Mouse (Mus musculus): ENCODE data around the gene Selplg.

Selplg gene

DNA sequence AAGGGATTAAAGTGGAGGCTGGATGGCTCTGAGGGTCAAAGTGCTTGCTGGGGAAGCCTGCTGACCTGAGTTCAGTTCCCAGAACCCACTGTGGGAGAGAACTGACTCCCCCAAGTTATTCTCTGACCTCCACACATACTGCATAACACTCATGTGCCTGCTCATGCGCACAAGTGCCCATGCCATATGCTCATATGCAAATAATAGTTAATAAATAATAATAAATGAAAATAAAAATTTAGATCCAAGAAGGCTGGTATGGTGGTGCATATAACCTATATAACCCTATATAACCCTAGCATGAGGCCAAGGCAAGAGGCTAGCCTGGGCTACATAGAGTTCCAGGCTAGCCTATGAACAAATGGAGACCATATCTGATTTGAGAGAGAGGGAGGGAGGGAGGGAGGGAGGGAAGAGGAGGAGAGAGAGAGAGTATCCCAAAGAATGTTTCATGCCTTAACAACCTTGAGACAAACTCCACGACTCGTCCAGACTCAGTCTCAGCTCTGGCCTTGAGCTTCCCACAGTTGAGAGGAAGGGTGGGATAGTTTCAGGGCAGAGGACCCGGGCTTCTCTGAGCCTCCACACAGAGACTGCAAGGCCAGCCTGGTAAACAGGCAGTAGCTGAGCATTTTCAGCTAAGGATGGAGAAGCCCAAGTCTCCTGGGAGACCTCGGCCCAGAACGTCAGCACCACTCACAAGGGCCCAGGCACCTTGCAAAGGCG lies 2.7 kb downstream of the Selplg start:
- in situ Hi-C loops (cut with MboI; ENCODE audit: low sequenced_read_pairs): loop anchor here (25.0 kb wide), 1 partner anchor 242 kb away; no protein-coding TSS in a partner anchor

DNA sequence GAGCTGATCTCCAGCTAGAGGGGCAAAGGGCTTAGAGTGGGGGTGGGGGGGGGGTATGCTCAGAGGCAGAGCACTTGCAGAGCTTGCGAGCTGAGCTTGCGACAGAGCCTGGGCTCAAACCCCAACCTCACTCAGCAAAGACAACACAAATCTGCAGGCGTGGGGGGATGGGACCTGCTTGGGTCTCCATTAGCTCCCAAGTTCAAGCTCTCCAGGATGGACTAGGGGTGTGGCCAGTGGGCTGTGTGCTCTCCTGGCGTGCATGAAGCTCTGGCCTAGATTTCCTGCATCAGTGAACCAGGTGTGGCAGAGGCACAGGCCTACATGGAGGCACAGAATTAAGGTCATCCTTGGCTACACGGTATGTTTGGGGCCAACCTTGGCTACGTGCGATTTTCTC lies 4.0 kb downstream of the Selplg start:
- in situ Hi-C loops (cut with MboI; ENCODE audit: low sequenced_read_pairs): loop anchor here (25.0 kb wide), 1 partner anchor 241 kb away; no protein-coding TSS in a partner anchor

DNA sequence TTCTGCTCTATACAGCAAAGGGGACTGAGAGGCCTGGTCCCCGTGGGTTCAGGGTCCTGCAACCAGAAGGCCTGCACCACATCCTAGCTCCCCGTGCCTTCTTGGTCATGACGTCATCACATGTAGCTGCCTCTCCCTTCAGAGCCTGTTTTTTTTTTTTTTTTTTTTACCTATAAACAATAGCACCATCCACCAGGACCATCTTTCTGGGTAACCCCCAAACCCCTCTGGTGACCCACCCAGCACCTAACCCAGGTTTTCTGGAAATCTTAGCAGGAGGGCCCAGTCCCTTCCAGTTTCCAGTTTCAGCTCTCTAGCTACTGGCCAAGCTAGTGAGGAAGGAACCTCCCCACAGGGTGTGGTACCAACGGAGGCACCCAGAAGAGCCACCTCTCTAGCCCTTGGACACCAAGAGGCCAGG lies 4.4 kb downstream of the Selplg start:
- in situ Hi-C loops (cut with MboI; ENCODE audit: low sequenced_read_pairs): loop anchor here (25.0 kb wide), 1 partner anchor 241 kb away; no protein-coding TSS in a partner anchor

DNA sequence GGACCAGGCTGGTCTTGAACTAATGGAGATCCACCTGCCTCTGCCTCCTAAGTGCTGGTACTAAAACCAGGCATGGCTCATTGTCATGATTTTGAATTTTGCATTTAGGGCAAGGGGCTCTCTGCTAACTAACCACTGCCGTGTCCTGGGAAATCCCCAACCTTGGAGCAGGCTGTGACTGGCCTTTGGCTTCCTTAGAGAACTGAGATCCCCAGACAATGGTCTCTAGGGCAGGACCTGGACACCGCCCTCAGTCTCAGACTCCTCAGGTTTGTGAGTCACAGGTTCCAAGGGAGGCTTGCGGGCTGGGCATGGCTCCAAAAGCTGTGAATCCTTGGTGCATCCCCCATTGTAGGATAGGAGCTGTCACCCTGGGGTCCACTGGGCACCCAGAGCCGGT lies 5.8 kb downstream of the Selplg start:
- in situ Hi-C loops (cut with MboI; ENCODE audit: low sequenced_read_pairs): loop anchor here (25.0 kb wide), 1 partner anchor 239 kb away; no protein-coding TSS in a partner anchor

DNA sequence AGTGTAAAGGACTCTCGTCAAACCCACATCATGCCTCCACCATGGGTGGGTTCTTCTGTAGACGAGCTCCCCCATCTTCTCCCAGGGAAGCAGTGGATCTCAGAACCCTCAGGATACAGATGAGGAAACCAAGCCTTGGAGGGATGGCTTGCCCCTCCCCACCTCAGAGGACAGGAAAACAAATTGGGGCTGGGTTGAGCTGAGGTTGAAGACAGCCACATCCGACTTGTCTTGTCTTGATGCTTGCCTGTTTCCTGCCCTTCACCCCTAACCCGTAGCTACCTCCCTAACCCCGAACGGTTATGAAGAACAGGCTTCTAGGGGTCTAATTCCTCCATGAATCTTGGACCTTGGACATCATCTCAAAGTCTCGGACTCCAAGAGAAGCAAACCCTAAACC lies 6.9 kb downstream of the Selplg start:
- in situ Hi-C loops (cut with MboI; ENCODE audit: low sequenced_read_pairs): loop anchor here (25.0 kb wide), 1 partner anchor 238 kb away; no protein-coding TSS in a partner anchor

DNA sequence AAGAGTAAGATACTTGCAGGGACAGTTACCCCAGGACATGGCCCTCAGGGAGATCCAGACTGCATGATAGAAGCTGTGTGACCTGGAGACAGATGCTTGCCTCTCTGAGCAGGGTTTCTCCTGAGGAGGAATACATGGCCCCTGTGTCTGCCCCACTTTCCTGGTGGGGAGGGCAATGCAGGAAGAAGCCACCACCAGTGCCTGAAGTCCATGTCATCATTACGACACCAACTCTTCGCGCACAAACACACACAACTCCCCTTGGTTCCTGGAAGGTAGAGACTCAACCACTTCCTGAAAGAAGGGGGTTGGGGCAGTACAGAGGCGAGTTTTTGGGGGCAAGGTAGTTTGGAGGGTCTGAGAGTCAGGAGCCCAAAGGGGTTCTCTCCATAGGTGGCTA lies 8.2 kb downstream of the Selplg start:
- in situ Hi-C loops (cut with MboI; ENCODE audit: low sequenced_read_pairs): loop anchor here (25.0 kb wide), 1 partner anchor 462 kb away; the partner anchor contains the start of gene Aym1

DNA sequence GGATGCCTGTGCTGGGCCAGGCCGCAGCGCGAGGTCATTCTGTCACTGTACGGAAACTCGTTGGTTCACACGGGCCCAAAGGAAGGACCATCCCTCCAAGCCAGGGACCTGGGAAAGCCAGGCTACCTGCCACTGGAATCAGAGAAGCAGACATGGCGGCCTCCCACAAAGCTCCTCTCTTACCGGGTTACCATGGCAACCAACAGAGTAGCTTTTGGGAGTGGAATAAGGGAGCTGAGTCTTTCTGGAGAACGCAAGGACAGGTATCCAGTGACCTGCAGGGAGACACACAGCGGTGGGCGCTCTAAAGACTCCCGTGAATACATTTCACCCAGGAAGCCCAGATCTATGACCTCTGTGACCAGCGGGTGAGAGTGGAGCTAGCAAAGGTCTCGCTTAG lies 13.9 kb downstream of the Selplg start:
- in situ Hi-C loops (cut with MboI; ENCODE audit: low sequenced_read_pairs): loop anchor here (25.0 kb wide), 1 partner anchor 456 kb away; the partner anchor contains the start of gene Aym1

DNA sequence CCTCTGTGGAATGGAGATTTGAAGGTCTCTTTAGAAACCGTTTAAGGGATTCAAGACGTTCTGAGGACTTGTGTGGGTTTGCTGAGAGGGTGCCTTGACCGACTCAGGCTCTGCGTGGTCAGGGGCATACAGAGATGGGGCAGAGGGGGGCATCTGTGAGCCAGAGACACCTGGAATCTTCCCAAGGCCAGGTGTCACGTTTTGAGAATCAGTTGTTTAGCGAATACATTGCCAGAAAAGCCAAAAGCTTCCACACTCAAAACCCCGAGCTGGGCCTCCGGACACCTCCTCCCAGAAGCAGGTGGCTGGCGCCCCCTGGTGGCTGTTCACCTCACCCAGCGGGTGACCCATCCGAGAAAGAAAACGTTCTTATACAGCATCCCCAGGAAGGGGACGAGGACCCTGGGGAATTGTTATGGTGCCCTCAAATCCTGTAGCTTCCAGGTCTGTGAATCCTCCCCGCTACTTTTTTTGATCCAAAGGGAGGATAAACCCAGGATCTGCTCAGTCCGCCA lies 16.7 kb downstream of the Selplg start:
- in situ Hi-C loops (cut with MboI; ENCODE audit: low sequenced_read_pairs): loop anchor here (25.0 kb wide), 1 partner anchor 453 kb away; the partner anchor contains the start of gene Aym1

DNA sequence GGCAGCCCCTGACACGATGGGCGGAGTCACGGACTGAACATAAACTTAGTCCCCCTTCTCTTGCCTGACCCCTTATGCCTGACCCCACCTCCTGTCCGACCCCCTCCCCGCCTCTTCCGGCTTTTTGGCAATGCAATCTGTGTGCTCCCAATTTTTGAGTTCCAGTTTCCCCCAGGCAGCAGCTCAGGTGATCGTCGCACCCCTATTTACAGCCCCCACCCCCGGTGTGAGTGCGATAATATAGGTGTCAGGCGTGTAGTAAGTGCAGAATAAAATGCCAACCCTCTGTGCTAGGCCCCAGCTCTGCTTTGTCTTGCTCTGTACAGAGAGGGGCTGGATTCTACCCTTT lies 17.4 kb downstream of the Selplg start:
- in situ Hi-C loops (cut with MboI; ENCODE audit: low sequenced_read_pairs): loop anchor here (25.0 kb wide), 1 partner anchor 453 kb away; the partner anchor contains the start of gene Aym1

DNA sequence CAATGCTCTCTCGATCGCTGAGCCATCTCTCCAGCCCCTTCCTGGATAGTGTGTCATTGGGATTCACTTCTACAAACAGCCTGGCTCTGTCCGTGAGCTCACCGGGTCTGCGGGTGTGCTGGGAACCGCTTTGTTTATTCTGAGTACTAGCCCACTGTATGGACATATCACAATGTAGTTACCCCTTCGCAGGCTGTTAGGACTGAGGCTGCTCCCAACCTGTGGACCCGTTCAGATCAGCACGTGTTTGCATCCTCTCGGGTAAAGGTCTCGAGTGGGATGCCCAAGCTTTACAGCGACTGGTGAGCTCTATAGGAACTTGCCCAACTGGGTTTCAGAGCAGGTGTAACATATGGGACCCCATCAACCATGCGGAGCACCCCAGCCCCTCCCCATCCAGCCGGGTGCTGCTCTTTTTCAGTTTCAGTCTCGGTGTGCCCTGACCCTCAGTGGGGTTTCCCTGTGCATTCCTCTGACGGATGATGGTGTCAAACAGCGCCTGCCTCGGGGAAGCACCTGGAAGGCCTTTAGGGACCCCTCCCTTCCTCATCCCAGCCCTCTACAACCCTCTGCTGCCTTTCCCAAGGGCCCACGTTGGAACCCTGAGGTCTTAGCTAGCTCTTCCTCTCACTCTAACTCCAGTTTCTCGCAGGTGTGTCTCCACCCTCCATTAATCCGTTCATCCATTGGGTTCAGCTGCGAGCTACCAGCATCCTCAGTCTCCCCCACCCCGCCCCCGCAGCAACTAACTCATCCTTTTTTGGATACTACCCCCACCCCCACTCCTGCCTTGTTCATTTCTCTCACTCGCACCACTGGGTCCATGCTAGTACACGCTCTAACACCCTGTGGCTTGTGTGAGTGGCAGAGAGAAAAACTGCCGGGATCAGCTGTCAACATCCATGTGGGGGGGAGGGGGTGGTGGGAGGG lies 18.1 kb downstream of the Selplg start:
- in situ Hi-C loops (cut with MboI; ENCODE audit: low sequenced_read_pairs): loop anchor here (5.0 to 25.0 kb wide), 2 partner anchors 37 to 452 kb away; partner anchors contain the start of gene Aym1

DNA sequence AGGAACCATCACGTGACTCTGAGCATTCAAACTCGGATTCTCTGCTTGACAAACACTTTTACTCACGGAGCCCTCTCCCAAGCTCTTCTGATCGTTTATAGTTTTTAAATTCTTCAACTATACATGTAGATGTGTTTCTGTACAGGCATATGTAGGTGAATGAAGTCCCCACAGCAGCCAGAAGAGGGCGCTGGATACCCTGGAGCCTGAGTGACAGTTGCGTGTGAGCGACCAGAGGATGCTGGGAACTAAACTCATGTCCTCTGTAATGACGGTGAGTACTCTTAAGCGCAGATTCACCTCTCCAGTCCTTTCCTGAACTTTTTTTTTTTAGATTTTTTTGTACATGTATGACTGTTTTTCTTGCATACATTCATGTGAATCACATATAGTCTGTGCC lies 18.8 kb downstream of the Selplg start:
- in situ Hi-C loops (cut with MboI; ENCODE audit: low sequenced_read_pairs): loop anchor here (5.0 to 25.0 kb wide), 2 partner anchors 36 to 451 kb away; partner anchors contain the start of gene Aym1

DNA sequence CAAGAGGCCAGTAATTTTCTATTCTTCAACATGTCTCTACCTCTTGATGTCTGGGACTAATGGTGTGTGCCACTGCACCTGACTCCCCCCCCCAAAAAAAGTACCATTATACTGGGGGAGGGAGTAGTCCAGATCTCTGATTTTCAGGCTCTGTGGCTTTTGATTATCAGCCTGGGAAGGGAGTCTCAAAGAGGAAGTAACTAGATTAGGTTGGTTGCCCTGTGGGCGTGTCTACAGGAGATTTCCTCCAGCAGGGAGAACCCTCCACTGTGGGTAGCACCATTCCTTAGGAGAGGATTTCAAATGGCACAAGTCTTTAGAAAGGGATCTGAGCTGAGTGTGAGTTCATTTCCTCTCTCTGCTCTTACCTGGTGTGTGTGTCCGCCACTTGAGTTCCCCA lies 19.8 kb downstream of the Selplg start:
- in situ Hi-C loops (cut with MboI; ENCODE audit: low sequenced_read_pairs): loop anchor here (5.0 to 25.0 kb wide), 2 partner anchors 35 to 450 kb away; partner anchors contain the start of gene Aym1

DNA sequence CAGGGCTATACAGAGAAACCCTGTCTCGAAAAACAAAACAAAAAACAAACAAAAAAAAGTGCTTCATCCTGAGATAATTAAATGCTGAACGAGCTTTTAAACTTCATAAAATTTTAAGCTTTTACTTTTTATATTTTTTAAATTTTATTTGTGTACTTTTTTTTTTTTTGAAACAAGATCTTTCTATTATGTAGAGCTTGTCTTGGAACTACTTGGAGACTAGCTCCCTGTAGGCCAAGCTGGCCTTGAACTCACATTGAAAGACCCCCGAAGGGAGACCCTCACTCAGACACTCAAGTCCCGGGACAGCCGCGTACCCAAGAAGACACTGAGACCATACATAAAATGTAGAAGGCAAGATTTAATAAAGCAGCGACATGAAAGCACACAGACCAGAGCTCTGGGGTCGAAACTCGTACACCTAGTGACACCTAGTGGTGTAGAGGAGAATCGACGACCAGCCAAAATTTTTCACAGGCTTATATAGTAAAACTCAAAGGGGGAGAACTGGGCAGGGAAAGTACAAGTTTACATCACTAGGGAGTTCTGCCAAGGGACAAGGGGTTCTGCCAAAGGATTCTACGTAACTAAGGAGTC lies 20.5 kb downstream of the Selplg start:
- in situ Hi-C loops (cut with MboI; ENCODE audit: low sequenced_read_pairs): loop anchor here (5.0 to 25.0 kb wide), 2 partner anchors 35 to 450 kb away; partner anchors contain the start of gene Aym1

DNA sequence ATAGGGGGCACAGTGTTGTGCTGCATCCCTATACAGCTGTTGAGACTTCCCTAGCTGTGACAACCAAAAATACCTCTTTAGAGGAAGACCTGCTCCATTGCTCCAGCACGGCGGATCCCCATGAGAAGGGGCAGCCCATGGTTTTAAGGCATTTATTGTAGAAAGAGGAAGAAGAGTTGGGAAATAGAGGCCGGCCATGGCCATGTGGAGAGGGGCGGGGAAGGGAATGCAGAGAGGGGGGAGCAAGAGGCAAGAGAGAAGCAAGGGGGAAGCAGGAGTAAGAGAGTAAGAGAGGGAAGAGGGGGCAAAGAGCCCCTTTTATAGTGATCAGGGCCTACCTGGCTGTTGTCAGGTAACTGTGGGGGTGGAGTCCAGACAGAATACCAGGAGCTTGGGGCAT lies 22.3 kb downstream of the Selplg start:
- in situ Hi-C loops (cut with MboI; ENCODE audit: low sequenced_read_pairs): loop anchor here (5.0 to 25.0 kb wide), 2 partner anchors 33 to 448 kb away; partner anchors contain the start of gene Aym1

DNA sequence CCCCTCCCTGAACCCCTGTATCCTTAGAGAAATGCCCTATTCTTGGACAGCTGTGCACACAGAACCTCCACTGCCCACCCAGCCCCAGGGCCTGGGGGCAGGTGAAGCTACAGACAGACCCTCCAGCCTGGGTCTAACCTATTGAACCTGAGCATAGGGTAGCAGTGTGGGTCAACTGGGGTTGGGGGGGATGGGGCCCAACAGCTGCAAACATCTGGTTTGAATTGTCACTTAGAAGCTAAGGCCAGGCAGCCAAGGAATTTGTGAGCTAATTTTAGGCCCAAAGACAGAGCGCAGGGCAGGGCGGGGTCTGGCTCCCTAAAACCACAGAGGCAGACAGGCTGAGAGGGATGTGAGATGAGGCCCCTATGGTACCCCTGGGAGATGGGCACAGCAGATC lies 24.3 kb downstream of the Selplg start:
- in situ Hi-C loops (cut with MboI; ENCODE audit: low sequenced_read_pairs): loop anchor here (25.0 kb wide), 1 partner anchor 446 kb away; the partner anchor contains the start of gene Aym1

DNA sequence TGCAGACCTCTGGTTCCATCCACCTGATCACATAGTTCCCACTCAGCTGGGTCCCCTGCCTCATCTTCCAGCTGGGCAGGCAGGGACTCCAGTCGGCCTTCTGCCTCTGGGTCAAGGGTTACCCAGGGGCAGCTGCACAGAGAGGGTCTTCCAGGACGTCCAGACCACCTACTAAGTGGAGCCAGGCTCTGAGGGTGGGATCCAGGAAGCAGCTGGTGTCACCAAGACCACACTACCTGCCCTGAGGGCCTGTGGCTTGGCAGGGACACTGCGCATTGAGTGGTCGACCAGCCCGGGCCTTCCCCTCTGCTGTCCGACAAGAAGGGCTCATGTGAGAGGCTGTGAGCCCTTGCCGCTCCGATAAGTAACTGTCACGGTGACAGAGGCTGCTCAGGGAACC lies 24.7 kb downstream of the Selplg start:
- in situ Hi-C loops (cut with MboI; ENCODE audit: low sequenced_read_pairs): loop anchor here (25.0 kb wide), 1 partner anchor 445 kb away; the partner anchor contains the start of gene Aym1

DNA sequence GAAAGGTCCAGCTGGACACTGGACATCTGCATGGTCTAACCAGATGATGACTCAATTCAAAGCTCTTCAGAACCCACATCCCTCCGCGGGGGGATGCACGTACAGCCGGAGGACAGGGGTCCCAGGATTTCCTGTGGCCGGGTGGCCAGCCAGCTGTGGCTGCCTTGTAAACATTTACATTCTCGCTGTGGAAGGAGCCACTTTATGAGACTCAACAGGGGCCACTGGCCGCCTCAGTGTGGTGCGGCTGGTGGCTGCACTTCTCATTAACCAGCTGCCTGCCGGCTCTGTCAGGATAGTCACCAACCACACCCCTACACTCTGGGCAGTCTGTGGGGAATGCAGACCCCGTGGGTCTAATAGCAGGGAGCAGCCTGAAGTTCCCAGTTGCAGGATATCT lies 26.0 kb downstream of the Selplg start:
- in situ Hi-C loops (cut with MboI; ENCODE audit: low sequenced_read_pairs): loop anchor here (25.0 kb wide), 1 partner anchor 444 kb away; the partner anchor contains the start of gene Aym1

DNA sequence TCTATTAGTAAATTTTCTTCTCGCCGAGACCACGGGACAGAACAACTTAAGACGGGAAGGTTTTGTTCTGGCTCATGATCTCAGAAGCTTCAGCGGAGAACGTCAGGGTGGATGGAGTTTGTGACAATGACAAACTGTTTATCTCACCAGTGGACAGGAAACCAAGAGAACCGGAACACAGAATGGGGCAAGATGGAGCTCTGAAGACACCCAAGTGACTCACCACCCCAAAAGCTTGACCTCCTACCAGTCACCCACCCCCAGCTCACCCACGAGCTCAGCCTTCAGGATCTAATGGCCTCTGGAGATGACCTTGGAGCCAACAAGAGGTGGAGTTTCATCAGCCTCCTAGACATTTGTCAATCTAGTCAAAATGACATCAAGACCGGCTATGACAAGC lies 27.1 kb downstream of the Selplg start:
- in situ Hi-C loops (cut with MboI; ENCODE audit: low sequenced_read_pairs): loop anchor here (25.0 kb wide), 1 partner anchor 443 kb away; the partner anchor contains the start of gene Aym1

DNA sequence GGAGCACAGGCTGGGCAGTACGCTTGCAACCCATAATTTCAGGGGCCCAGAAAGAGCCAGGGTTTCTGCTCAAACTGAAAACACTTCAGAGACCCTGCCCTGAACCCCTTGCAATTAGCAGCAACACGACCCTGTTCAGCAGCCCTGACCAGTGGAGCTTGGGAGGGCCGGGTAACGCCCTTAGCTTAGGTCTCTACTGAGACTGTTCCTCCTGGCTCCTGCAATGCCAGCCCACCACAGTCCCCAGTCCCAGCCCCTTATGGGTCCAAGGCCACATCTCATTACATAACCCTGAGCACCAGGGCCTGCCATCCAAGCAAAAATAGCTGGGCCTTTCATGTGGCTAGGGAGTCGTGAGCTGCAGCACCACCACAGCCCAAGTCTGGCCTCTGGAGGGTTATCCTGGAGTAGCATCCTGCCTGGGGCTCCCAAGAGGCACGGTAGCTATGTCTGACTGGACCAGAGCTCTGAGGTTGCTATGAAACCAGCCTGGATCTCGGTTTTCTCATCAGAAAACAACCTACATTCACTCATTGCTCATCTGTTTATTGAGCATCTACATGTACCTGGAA lies 28.0 kb downstream of the Selplg start:
- in situ Hi-C loops (cut with MboI; ENCODE audit: low sequenced_read_pairs): loop anchor here (25.0 kb wide), 1 partner anchor 442 kb away; the partner anchor contains the start of gene Aym1

Measured in CH12F3 (cell line).